Mouse (Mus musculus) embryo, embryonic 10 days (tissue): ENCODE measurements at regions not wholly inside any gene's neighbourhood (a gene's known extent, or its start where the extent isn't known, plus 50 kb on each side); places are given as distances from the start of the nearest gene placed in this dataset.

Experiments used
- DNase-seq: peaks from one replicate; pipeline ENCODE4 v3.0.0-alpha.2; 2015; ENCODE audit warnings: low spot score

- no peak for DNase-seq
Observed at GRCm38 (mm10) chr9:46622255-46622654, 302.5 kb upstream of the 4931429L15Rik start.

DNA sequence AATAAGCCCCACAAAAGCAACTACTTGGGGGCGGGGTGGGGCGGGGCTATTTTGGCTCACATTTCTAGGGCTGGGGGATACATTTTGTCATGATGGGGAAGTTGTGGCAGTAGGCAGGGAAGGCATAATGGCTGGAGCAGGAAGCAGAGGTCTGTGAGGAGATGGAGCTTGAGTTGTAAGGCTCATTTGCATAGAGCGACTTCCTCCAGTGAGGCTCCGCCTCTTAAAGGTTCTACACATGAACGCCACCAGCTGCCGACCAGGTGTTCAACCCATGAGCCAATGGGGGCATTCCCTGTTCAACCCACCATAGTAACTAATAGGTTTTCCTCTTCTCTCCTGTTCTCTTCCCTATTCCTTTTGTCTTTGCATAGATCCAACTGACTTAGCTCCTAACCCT is 302.1 kb upstream of the 4931429L15Rik start:
- no peak for DNase-seq

DNA sequence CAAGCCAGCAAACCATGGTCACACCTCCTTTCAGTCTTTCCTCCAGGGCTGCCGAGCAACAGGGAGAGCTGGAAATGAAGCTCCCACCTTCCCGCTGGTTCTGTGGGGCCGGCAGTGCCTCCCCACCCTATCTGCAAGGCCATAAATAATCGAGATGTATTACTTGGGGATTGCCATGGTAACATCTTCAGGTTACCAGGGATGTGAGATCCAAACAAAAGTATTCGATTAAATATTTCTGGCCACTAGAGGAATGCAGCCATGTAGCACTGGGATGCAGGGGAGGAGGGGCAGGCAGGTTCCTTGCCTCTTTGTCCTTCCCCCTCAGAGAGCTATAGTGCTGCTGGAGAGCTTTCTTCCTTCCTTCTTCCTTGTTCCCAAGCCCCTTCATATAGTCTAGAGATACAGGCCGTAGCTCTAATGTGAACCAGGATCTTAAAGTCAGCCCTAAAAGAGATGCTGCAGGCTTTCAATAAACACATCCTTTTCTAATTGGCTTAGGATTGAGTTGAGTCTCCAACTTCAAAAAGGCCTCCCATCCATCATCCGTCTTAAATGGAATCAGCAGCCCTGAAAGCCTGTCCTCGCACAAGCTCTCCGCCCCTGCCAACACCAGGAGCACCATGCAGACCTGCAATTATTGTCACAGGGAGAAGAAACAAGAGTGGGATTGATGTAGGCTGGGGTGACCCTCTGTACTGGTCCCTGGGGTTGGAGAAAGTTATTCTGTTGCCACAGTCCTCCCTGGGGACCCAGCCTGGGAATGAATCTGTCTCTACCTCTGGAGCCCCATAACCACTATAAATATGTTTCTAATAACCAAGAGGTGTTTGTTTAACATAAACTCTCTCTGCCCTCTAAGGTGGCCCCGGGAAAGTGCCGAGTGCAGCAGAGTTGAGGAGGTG is 290.6 kb upstream of the 4931429L15Rik start:
- DNase-seq = peak; percentile 65

DNA sequence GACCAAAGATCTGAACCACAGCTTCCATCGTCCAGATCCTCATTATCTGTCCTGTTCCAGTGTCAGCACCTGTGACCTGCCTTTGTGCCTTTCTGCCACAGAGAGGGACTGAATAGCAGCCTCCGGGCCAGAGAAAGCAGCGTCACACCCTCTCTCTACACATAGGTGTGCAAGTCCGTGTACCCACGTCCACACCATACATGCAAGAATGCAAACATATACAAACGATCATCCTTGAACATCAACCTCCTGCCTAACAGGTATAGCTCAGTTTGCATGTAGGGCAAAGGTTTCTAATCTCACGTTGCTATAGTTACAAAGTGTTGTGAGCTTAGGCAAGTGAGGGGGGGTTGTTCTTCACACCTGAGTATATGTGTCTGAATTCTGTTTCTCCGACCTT is 288.9 kb upstream of the 4931429L15Rik start:
- DNase-seq = no peak

GRCm38 (mm10) chr9:46600803-46601202 is 281.0 kb upstream of the 4931429L15Rik start:
- no peak for DNase-seq

DNA sequence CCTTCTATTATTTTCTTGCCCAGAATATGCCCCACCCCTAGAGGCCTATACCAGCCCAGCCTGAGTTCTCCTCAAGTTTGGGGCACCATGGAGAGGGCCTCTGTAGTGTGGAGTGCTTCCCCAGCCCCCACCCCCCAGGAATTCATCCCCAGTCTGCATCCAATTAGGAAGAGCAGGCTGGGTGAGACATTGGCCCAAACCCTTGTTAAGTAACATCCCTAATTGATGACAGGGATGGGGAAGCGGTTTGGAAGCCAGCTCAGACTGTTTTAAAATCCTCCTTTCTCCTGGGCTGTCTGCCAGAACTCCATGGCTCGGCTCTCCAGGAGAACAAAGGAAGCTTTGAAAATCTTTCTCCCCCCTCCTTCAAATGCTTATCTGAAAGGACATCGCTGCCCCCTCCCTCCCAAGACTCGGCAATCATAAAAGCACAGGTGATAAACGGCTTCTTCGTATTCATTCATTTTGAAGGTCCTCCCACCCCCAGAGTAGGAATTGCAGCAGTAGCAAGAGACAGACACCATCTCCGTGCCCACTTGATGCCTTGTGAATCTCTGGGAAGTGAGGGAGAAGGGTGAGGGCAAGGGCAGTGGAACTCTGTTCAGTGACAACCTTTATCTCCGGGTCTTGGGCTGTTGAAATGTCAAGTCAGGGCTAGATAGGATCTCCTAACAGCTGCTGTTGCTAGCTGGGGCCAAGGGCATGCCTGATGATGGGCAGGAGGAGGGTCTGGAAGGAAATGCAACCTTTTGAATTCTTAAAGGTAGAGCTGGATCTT is 280.3 kb upstream of the 4931429L15Rik start:
- no peak for DNase-seq

DNA sequence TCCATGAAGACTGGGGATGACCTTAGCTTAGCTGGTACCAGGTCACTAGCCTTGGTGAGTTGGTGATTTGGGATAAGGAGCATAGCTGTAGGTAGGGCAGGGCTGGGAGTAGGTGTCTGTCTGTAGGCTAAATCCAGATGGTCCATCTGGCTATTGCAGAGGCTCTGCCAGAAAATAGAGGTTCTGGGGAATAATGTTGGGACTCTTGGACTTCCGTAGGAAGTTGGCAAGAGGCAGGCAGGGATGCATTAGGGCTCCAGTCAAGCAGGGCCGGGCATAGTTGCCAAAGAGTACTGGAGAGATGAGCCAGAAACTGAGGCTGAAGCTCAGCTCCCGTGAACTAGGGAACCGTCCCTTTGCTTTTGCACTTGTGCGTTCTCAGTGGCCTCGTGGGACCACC is 278.7 kb upstream of the 4931429L15Rik start:
- no peak for DNase-seq

DNA sequence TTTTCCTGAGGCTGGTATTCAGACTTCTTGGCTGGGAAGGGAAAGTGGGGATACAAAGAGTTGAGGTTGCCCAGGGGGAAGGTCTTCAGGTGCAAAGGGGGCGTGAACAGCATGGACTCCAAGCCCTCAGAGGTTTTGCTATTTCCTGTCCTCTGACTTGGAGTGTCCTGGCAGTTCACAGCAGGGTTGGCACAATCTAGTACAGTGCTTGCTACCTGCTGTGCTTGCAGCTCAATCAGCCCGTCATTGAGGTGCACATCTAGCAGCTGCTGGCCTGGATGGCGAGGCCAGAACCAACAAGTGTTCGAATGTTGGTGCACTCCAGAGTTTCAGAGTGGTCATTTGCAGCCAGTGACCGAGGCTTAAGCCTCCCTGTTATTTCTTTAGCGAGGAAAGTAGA is 273.7 kb upstream of the 4931429L15Rik start:
- DNase-seq = no peak

DNA sequence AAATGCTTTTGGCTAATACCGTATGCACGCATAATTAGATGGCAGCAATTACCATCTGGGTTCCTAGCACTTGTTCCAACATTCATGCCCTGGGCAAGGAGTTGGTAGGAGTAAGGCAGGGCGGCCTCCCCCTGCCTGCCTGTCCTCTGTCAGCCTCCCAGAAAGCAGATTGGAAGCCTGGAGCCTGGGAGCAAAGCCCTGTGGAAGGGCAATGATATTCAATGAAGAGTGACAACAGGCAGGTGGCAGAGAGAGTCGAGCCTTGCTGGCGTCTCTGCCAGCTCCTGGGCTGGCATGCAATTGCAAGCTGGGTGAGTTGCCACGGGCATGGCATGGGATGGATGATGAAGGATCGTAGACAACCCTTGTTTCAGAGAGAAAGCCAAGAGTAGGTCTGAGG is 273.1 kb upstream of the 4931429L15Rik start:
- no peak for DNase-seq

- no peak for DNase-seq
Observed at GRCm38 (mm10) chr9:46586818-46587217, 267.0 kb upstream of the 4931429L15Rik start.

- DNase-seq = no peak
Observed at GRCm38 (mm10) chr9:46581844-46582243, 262.1 kb upstream of the 4931429L15Rik start.

DNA sequence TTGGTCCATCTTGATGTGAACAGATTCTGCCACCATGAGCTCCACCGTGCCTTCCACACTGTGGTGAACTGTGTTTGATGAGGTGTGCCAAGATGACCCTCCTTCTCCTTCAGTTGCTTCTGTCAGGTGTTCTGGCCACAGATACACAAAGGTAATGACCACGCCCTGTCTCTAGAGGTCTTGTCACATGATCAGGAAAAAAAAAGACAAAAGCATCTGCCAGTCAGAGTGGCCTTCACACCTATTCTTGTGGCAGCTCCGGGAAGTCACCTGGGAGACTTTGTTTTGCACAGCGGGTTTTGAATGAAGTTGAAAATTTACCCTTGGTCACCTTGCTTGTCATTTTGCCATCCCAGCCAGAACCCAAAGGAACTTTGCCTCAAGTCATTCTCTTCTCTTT is 242.5 kb upstream of the 4931429L15Rik start:
- DNase-seq = no peak

GRCm38 (mm10) chr9:46558481-46558880 is 238.7 kb upstream of the 4931429L15Rik start:
- no peak for DNase-seq

DNA sequence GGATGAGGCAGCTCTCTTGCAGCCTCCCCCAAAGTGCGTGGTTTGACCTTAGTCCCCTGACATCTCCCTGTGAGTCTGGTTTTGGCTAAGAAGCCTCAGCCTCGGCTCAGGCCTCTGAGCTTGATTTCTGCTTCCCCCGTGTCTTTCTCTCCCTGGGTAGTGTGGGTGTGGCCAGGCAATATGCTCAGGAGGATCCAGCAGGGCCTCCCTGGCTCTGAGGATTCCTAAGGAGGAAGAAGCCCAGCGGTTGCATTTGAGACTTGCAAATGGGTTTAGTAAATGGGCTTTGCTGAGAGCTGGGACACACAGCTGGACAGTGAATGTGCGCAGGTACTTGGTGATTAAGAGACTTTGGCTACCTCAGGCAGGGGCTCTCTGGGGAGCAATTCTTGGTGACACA is 238.0 kb upstream of the 4931429L15Rik start:
- no peak for DNase-seq

DNA sequence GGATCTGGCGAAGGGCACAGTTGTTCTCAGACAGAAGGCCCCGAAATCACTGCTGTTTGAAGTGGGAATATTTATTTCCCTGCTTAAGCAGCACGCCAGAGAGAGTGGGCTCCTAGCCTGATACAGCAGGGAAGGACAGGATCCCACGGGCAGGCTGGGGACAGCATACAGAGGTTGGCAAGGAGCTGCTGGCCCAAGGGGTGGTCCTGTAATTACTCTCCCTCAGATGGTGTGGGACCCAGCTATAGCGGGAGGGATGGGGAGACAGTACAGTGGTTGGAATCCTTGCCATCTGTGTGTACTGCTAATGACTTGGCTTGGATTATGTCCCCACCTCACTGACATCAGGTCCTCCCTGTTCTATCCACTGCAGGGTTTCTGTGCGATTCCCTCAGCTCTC is 235.4 kb upstream of the 4931429L15Rik start:
- DNase-seq = no peak

- peak; percentile 15 for DNase-seq
Observed at GRCm38 (mm10) chr9:46554586-46555152, 234.9 kb upstream of the 4931429L15Rik start.

DNA sequence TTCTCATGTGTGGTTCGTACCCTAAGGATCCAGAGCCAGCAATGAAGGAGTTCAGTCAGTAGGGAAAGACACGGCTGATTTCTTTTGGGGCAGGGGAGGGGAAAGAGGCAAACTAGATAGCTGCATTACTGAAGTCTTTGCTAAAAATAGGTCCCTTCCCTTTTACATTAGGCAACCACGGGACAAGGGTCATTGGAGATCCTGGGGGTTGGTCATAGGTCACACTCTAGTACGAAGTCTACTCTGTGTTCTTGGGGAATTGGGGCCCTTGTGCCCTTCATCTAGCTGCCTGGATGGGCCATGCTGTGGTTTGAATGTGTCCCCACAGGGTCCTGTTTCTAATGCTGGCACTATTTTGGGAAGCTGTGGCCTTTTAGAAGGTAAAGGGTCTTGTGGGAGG is 229.6 kb upstream of the 4931429L15Rik start:
- DNase-seq = no peak

- no peak for DNase-seq
Observed at GRCm38 (mm10) chr9:46544326-46544725, 224.5 kb upstream of the 4931429L15Rik start.

DNA sequence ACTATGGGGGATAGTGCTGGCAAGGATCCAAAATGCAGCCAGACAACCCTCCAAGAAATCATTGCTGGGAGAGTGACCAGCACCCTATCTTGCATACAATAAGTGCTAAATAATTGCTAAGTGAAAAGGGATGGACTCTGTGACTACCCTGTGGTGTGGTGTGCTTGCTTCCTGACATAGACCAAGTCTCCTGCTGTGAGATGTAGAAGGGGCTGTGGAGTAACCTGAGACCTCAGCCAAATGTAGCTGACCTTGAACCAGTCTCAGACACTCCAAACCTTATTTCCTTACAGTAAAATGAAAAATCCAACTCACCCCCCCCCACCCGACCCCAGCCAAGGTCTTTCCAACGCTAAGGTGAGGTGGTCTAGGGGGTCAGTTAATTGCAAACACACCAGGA is 221.2 kb upstream of the 4931429L15Rik start:
- DNase-seq = no peak

DNA sequence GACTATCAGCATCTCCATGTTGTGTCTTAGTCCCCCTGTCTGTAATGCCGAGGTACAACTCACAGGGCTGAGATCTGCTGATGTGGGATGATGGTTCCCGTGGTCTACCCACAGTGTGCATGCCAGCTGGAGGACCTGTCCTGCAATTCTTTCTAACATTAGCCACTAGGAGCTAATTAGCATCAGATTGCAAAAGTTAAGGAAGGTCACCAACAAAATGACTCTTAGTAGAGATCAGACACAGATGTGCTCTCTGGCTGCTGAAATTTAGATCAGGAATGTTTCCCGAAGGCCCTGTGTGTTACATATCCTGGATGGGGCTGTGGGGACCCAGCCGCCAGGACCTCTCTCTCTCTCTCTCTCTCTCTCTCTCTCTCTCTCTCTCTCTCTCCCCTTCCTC is 218.8 kb upstream of the 4931429L15Rik start:
- DNase-seq = peak; percentile 32

GRCm38 (mm10) chr9:46516401-46517130 is 196.8 kb upstream of the 4931429L15Rik start:
- no peak for DNase-seq
